Mouse (Mus musculus) embryo, embryonic 11 days (tissue): ENCODE measurements around the gene Cdc42ep1.

Source experiments
- DNase-seq: peaks from one replicate; pipeline ENCODE4 v3.0.0-alpha.2; 2015

The Cdc42ep1 gene

GRCm38 (mm10) chr15:78850059-78850824 lies 7.8 kb downstream of the Cdc42ep1 start:
- DNase-seq, result no peak

GRCm38 (mm10) chr15:78850944-78851343 lies 8.5 kb downstream of the Cdc42ep1 start:
- DNase-seq, result no peak

GRCm38 (mm10) chr15:78851505-78852153 lies 9.2 kb downstream of the Cdc42ep1 start:
- DNase-seq, result peak; percentile 89

- no peak for DNase-seq
Observed at GRCm38 (mm10) chr15:78855303-78855965, 13.0 kb downstream of the Cdc42ep1 start, which contains the start of gene Lgals2. TSS of gene Lgals2 (minus strand) at chr15:78855529.

GRCm38 (mm10) chr15:78857009-78857408 lies 14.6 kb downstream of the Cdc42ep1 start:
- no peak for DNase-seq

GRCm38 (mm10) chr15:78859311-78859710 lies 16.9 kb downstream of the Cdc42ep1 start:
- DNase-seq, result no peak

- DNase-seq, result no peak
Observed at GRCm38 (mm10) chr15:78859714-78860113, 17.3 kb downstream of the Cdc42ep1 start.

- DNase-seq, result no peak
Observed at GRCm38 (mm10) chr15:78862280-78862679, 19.9 kb downstream of the Cdc42ep1 start.

GRCm38 (mm10) chr15:78863154-78863553 lies 20.7 kb downstream of the Cdc42ep1 start:
- DNase-seq, result no peak

- DNase-seq, result no peak
Observed at GRCm38 (mm10) chr15:78863852-78864253, 21.4 kb downstream of the Cdc42ep1 start.

- peak; percentile 76 for DNase-seq
Observed at GRCm38 (mm10) chr15:78868398-78868797, 26.0 kb downstream of the Cdc42ep1 start.

GRCm38 (mm10) chr15:78868826-78869233 lies 26.4 kb downstream of the Cdc42ep1 start:
- no peak for DNase-seq

- DNase-seq, result peak; percentile 68
Observed at GRCm38 (mm10) chr15:78869775-78870174, 27.4 kb downstream of the Cdc42ep1 start.

GRCm38 (mm10) chr15:78872021-78872608 lies 29.7 kb downstream of the Cdc42ep1 start:
- no peak for DNase-seq

- no peak for DNase-seq
Observed at GRCm38 (mm10) chr15:78873803-78874435, 31.5 kb downstream of the Cdc42ep1 start.

- DNase-seq, result no peak
Observed at GRCm38 (mm10) chr15:78874989-78875388, 32.6 kb downstream of the Cdc42ep1 start.

GRCm38 (mm10) chr15:78875537-78875936 lies 33.1 kb downstream of the Cdc42ep1 start:
- DNase-seq, result no peak

- peak; percentile 90 for DNase-seq
Observed at GRCm38 (mm10) chr15:78876258-78876696, 33.9 kb downstream of the Cdc42ep1 start.

- peak; percentile 98 for DNase-seq
Observed at GRCm38 (mm10) chr15:78876991-78877809, 34.8 kb downstream of the Cdc42ep1 start, which contains the start of gene Gga1. TSS of gene Gga1 (plus strand) at chr15:78877190.

- no peak for DNase-seq
Observed at GRCm38 (mm10) chr15:78877810-78878390, 35.5 kb downstream of the Cdc42ep1 start.
